Mouse (Mus musculus) regulatory T cell (primary cell): ENCODE results near the gene Hyal3.

Experiments
- in situ Hi-C: fragments of 300-600 bp; cut with MboI, MseI; formaldehyde crosslinking; loops from one replicate; pipeline ENCODE4 v1.15.1; 2025; ENCODE audit warnings: high pct_unique_total_duplicates

Hyal3 gene

DNA sequence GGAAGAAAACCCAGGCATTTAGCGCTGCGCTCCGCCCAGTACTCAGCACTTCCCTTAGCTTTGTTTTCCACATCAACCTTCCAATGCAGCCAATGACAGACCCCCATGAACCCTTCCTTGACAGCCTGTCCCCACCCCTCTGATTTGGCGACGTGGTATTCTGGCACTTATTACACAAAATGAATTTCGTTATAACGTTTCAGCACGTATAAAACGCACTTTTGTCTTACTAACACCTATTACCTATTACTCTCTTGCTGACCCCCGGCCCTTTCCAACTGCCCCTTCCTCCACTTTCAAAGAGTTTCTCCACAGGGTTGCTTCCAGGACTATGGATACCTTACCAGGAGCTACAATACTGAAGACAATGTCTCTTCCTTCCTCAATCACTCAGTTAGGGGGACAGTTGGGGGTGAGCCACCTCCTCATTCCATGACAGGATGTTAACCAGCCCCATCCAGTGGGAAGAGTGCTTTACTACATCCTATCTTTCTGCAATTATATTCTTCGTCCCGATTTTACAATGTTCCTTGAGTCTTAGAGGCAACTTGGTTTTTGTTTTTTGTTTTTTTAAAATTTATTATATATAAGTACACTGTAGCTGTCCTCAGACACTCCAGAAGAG, 32.4 kb downstream of the Hyal3 start:
- in situ Hi-C loops, result no loop called here

GRCm38 (mm10) chr9:107615035-107615434, 34.4 kb downstream of the Hyal3 start:
- in situ Hi-C loops, result no loop called here

DNA sequence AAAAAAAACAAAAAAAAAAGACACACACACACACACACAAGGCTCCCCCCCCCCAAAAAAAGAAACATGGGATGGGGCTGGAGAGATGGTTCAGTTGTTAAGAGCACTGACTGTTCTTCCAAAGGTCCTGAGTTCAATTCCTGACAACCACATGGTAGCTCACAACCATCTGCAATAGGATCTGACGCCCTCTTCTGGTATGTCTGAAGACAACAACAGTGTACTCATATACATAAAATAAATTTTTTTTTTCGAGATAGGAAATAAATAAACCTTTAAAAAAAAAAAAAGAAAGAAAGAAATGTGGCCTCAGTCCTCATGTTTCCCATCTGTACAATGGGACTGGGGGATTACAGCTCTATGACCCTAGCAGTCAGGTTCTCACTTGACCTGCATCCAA, 36.8 kb downstream of the Hyal3 start:
- in situ Hi-C loops, result no loop called here

GRCm38 (mm10) chr9:107618098-107618497, 37.5 kb downstream of the Hyal3 start:
- in situ Hi-C loops, result no loop called here

- in situ Hi-C loops, result no loop called here
These were observed 38.3 kb downstream of the Hyal3 start for GRCm38 (mm10) chr9:107618778-107619545.

DNA sequence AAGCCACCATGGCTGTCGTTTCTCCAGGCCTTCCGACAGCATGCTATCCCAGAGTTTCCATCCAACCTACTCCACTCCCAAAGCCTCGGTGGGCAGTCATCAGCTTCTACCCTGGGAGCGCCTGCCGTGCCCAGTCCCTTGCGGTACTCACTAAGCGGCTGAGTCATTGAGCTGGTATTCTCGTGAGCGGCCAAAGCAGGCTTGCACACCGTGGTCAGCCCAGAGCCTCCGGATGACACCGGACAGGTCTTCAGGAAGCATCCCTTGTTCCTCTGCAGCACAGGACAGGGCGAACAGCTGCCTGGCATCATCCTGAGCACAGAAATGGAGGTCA, 38.9 kb downstream of the Hyal3 start:
- in situ Hi-C loops, result no loop called here

DNA sequence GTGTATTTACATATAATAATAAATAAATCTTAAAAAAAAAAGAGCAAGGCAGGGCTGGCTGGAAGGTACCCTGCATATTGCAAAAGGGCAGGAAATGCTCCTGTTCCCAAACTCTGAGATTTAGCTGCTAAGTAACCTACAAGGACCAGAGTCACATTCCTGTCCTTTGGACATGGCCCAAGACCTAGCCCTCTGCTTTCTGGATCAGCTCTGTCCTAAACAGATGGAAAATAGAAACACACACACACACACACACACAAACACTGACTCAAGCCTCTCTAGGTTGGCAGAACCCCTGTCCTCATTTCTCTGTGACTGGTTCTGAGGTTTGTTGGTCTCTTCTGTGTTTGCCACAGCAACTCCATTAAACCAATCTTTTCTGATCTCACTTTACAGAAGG, 40.3 kb downstream of the Hyal3 start:
- in situ Hi-C loops, result no loop called here

DNA sequence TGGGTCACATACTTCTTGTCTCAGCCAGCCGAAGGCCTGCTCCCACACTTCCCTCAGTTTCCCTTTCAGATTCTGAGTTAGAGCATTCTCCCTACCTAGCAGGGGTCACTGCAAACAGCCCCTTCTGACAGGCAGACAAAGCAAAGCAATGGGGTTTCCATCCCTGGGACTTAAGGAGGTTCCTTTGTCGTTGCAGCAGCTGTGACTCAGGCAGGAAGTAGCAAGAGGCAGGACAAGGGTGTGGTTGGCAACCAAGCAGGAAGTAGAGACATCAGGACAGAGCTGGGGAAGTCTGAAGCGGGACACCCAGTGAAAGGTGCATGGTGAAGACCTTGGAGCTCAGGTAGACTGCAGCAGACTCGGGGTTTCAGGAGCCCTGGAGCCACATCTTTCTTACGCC, 43.9 kb downstream of the Hyal3 start:
- in situ Hi-C loops, result no loop called here

GRCm38 (mm10) chr9:107624951-107625350, 44.3 kb downstream of the Hyal3 start:
- in situ Hi-C loops, result no loop called here

- in situ Hi-C loops, result no loop called here
These were observed 44.9 kb downstream of the Hyal3 start for GRCm38 (mm10) chr9:107625351-107626128.

- in situ Hi-C loops, result no loop called here
These were observed 45.7 kb downstream of the Hyal3 start for GRCm38 (mm10) chr9:107626158-107626843.

DNA sequence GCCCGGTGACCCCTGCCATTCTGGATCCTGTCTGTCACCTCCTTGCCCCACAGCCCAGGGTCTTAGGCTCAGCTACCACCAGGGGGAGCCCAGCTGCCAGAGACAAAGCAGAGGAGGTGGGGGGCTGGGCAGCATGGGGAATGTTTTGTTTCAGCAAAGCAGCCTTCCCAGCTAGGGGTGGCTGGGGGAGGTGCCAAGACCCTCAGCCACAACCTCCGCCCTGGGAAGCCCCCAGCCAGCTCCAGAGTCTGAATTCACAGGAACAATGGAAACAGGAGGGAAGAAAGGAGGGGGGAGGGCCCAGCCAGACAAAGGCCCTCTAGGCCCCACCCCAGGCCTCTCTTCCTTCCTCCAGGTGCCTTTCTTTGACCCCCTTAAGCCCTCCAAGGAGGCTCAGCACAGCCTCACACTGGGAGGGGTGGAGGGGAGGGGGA, 46.2 kb downstream of the Hyal3 start:
- in situ Hi-C loops, result no loop called here

DNA sequence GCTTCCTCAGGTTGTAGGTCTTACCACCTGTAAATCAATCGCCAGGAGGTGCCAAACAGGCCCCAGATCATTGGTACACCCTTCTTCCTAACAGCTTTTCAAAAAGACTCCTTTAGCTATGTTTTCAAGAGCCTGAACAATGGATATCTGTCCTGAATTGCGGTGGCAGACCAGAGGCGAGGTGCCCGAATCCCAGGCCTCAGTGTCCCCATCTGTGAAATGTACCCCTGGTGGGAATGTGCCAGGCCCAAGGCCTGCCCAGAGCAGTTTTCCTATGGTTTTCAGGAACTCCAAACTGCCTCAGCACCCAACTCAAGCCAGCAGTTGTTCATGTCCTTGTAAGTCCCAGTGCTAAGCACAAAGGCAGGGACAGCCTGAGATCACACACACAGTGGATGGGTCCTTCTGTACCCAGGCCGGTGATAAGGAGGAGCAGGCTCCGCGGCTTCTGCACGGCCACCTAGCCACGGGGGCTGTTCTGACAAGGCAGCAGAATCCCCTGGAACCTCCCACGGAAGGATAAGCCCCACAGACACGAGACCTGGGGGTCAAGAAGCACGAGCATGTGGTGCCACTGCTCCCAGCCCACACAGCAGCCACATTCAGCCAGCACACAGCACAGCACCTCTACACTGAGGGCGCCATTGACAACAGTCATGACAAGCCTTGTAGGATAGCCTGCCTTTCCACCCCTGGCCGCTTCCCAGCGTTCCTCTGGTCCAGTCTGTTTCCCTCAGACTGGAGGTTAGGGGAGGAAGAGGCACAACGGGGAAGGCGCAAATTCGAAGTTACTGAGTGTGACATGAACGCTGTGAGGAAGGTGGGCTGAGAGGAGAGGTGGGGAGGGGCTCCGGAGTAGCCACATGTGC, 47.0 kb downstream of the Hyal3 start:
- in situ Hi-C loops, result no loop called here

DNA sequence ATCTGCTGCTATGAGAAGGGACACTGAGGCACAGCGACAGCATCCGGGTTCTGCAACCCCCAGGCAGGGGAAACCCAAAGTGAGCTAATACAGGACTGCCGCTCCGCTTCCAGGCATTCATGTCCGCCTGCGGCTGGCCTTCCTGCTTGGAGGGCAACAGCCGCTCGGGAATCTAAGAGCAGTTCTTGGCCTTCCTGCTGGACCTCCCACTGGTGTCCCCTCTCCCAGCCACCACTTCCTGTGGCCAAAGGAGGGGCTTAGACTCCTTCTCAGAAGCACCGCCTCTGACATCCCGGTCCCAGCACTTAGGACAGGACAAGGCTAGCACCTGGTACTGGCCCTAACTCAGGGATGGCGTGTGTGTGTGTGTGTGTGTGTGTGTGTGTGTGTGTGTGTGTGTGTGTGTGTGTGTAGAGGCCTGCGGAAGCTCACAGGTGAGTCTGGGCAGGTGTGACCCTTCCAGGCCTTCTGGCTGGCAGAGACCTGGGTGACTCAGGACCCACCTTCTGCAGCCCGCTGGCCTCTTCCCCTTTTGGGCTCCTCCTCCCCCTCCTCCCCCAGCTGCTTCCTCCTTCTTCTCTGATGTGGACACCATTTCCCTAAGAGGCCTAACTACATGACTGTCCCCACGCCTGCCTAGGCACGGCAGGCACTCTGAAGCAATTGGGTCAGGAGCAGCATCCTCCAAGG, 48.2 kb downstream of the Hyal3 start:
- in situ Hi-C loops, result no loop called here

DNA sequence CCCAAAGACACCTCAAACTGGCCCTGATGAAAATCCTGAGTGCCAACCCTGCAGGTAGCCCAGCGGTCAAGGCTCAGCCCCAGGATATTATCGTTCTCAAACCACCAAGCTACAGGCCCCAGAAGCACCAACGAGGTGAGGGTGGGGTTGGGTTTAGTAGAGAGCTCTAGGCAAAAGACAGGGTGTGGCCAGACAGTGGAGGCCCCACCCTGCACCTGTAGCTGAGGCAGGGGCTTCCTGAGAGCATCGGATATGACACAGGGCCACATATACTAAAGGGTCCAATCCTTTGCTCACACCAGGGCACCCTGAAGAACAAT, 48.8 kb downstream of the Hyal3 start:
- in situ Hi-C loops, result no loop called here

DNA sequence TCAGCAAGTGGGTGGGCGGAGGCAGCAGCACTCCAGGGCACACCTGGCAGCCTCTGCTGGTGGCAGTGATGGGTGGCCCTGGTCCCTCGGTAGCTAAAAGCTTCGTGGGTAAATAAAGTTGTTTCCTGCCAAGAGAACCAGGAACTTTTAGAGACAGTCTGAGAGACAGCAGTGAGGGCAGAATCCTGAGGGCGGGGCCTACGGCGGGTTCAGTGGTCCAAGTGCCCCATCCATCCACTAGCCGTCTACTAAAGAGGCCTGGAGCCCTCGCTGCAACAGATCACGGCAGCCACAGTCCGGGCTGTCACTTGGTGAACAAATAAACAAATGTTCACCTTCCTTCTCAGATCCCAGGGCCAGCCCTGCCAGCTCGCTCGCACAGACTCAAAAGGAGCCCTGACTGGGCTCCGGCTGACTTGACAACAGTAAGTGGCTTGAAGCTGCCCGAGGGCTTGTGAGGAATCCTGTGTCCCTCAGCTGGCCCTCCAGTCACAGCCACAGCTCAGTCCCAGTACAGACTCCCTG, 49.3 kb downstream of the Hyal3 start:
- in situ Hi-C loops, result no loop called here

- in situ Hi-C loops, result no loop called here
These were observed 50.0 kb downstream of the Hyal3 start for GRCm38 (mm10) chr9:107630576-107630975.

- in situ Hi-C loops, result no loop called here
These were observed 50.8 kb downstream of the Hyal3 start for GRCm38 (mm10) chr9:107631311-107631826.

- in situ Hi-C loops, result no loop called here
These were observed 51.2 kb downstream of the Hyal3 start for GRCm38 (mm10) chr9:107631861-107632260.

- in situ Hi-C loops, result no loop called here
These were observed 51.9 kb downstream of the Hyal3 start for GRCm38 (mm10) chr9:107632478-107632877.
